Mouse (Mus musculus) thymus, adult 18-20 months (tissue): ENCODE measurements around the gene Tmem50b.

Source experiments
- DNase-seq, 2 experiments: peaks; one replicate each; pipeline ENCODE4 v3.0.0; 2022; ENCODE audit warnings: mixed read lengths in 2 of 2

Gene Tmem50b

GRCm38 (mm10) chr16:91606958-91607357, 9.4 kb upstream of the Tmem50b start:
- no peak for DNase-seq

- no peak for DNase-seq
Measured at GRCm38 (mm10) chr16:91605156-91605555, 7.6 kb upstream of the Tmem50b start.

- DNase-seq: no peak
Measured at GRCm38 (mm10) chr16:91601693-91602092, 4.1 kb upstream of the Tmem50b start.

- no peak for DNase-seq
Measured at GRCm38 (mm10) chr16:91601081-91601480, 3.5 kb upstream of the Tmem50b start.

- no peak for DNase-seq
Measured at GRCm38 (mm10) chr16:91599242-91599641, 1.6 kb upstream of the Tmem50b start.

GRCm38 (mm10) chr16:91596779-91597671, 575 bp downstream of the Tmem50b start:
- peak; percentile 24 to 37 for DNase-seq

GRCm38 (mm10) chr16:91596397-91596778, 1.2 kb downstream of the Tmem50b start:
- no peak for DNase-seq

- no peak for DNase-seq
Measured at GRCm38 (mm10) chr16:91595076-91595475, 2.5 kb downstream of the Tmem50b start.

- no peak for DNase-seq
Measured at GRCm38 (mm10) chr16:91593262-91593661, 4.3 kb downstream of the Tmem50b start.

- DNase-seq: no peak
Measured at GRCm38 (mm10) chr16:91592162-91592561, 5.4 kb downstream of the Tmem50b start.

- DNase-seq: no peak
Measured at GRCm38 (mm10) chr16:91588703-91589102, 8.9 kb downstream of the Tmem50b start.

- peak; percentile 50 to 60 for DNase-seq
Measured at GRCm38 (mm10) chr16:91587730-91588453, 9.7 kb downstream of the Tmem50b start.

GRCm38 (mm10) chr16:91586244-91586643, 11.4 kb downstream of the Tmem50b start:
- DNase-seq: no peak

GRCm38 (mm10) chr16:91585617-91586016, 12.0 kb downstream of the Tmem50b start:
- no peak for DNase-seq

GRCm38 (mm10) chr16:91582307-91582706, 15.3 kb downstream of the Tmem50b start:
- no peak for DNase-seq

GRCm38 (mm10) chr16:91578980-91579720, 18.4 kb downstream of the Tmem50b start:
- DNase-seq: no peak

- DNase-seq: no peak
Measured at GRCm38 (mm10) chr16:91575151-91575550, 22.4 kb downstream of the Tmem50b start.

- no peak for DNase-seq
Measured at GRCm38 (mm10) chr16:91571105-91571504, 26.5 kb downstream of the Tmem50b start.

- DNase-seq: no peak
Measured at GRCm38 (mm10) chr16:91568960-91569359, 28.6 kb downstream of the Tmem50b start.

GRCm38 (mm10) chr16:91566002-91566401, 31.6 kb downstream of the Tmem50b start:
- no peak for DNase-seq

GRCm38 (mm10) chr16:91565292-91565951, 32.2 kb downstream of the Tmem50b start:
- DNase-seq: no peak

GRCm38 (mm10) chr16:91564580-91565291, 32.9 kb downstream of the Tmem50b start:
- DNase-seq: no peak
